Comparison of ENCODE assay signal across 25 mouse cellular contexts in the genomic region with DNA sequence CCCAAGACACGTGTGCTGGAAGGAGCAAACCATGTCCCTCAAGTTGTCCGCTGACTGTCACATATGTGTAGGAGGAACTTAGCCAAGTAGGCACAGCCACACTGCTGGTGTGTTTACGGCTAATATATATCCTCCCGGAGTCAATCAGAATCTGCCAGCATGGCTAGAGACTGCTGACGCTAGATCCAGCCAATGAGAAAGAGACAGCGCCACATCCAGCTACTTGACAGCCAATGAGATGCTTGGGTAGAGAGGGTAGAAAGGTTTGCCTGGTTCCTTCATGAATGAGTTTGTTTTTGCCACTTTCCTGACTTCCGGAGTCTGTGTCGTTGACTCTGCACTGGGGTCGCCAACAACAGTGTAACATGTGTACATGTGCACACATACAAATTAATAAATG.
"Had no signal": no experiment of that assay in that cellular context is flagged by ENCODE, and none has a peak within 500 bp of the region (broad histone marks: within the 10 kb centered on the region; RNA-seq: fewer than 3 reads in every experiment).

No protein-coding gene starts in this region.

- H3K36me3 ChIP-seq: heart, embryonic 13.5 days; heart, embryonic 15.5 days; hindbrain, embryonic 13.5 days; hindbrain, embryonic 15.5 days; kidney, embryonic 15.5 days; limb, embryonic 13.5 days; limb, embryonic 15.5 days; liver, embryonic 12.5 days had no signal

- H3K27me3 ChIP-seq: heart, embryonic 13.5 days; heart, embryonic 15.5 days; hindbrain, embryonic 13.5 days; hindbrain, embryonic 15.5 days; kidney, embryonic 15.5 days; limb, embryonic 13.5 days; limb, embryonic 15.5 days; liver, embryonic 12.5 days had no signal

- H3K27ac ChIP-seq: heart, embryonic 13.5 days; heart, embryonic 15.5 days; hindbrain, embryonic 13.5 days; hindbrain, embryonic 15.5 days; hindbrain, postnatal 0 days; kidney, embryonic 15.5 days; kidney, postnatal 0 days; limb, embryonic 13.5 days; limb, embryonic 15.5 days; liver, embryonic 12.5 days had no signal

- ATAC-seq: intestine, embryonic 16.5 days; liver, embryonic 12.5 days had no signal

- H3K9me3 ChIP-seq: heart, embryonic 13.5 days; heart, embryonic 15.5 days; hindbrain, embryonic 13.5 days; hindbrain, embryonic 15.5 days; kidney, embryonic 15.5 days; limb, embryonic 13.5 days; limb, embryonic 15.5 days; liver, embryonic 12.5 days had no signal

- H3K9ac ChIP-seq: heart, embryonic 13.5 days; heart, embryonic 15.5 days; hindbrain, embryonic 13.5 days; hindbrain, embryonic 15.5 days; kidney, embryonic 15.5 days; limb, embryonic 13.5 days; limb, embryonic 15.5 days; liver, embryonic 12.5 days had no signal

- H3K4me3 ChIP-seq: heart, embryonic 13.5 days; heart, embryonic 15.5 days; hindbrain, embryonic 13.5 days; hindbrain, embryonic 15.5 days; kidney, embryonic 15.5 days; limb, embryonic 13.5 days; limb, embryonic 15.5 days; liver, embryonic 12.5 days had no signal

- H3K4me1 ChIP-seq: heart, embryonic 13.5 days; heart, embryonic 15.5 days; hindbrain, embryonic 15.5 days; liver, embryonic 12.5 days had no signal

- DNase-seq: gastrocnemius, postnatal 14 days; gastrocnemius, postnatal 36 days; heart, adult 18-20 months; heart, postnatal 14 days; heart, postnatal 36 days; kidney, adult 11 months; kidney, adult 2 months; kidney, adult 9 months; kidney, postnatal 14 days; kidney, postnatal 36 days; layer of hippocampus, adult 9-11 months; layer of hippocampus, postnatal 36 days; left cerebral cortex, postnatal 4 days had no signal

- H3K4me2 ChIP-seq: heart, embryonic 11.5 days; heart, embryonic 13.5 days; heart, embryonic 15.5 days; hindbrain, embryonic 13.5 days; hindbrain, embryonic 15.5 days; kidney, embryonic 15.5 days; limb, embryonic 15.5 days; liver, embryonic 12.5 days had no signal
